Mouse (Mus musculus): Measurements from ENCODE around the gene Kif5a. TPM values are rescaled to one million over a fixed set of nuclear protein-coding genes. Genes with fewer than 3 reads are reported as not detected.
"Not testable (repeated sequence)": the region's sequence is repeated elsewhere in the genome, so short reads cannot be mapped to it uniquely, and the experiment has no call there.

The Kif5a gene
- 0.76 and 1.7 TPM in 2 replicates for polyA plus RNA-seq (2015; fragmentation: Nextera tagmentation; extraction: Ambion mirVana)

DNA sequence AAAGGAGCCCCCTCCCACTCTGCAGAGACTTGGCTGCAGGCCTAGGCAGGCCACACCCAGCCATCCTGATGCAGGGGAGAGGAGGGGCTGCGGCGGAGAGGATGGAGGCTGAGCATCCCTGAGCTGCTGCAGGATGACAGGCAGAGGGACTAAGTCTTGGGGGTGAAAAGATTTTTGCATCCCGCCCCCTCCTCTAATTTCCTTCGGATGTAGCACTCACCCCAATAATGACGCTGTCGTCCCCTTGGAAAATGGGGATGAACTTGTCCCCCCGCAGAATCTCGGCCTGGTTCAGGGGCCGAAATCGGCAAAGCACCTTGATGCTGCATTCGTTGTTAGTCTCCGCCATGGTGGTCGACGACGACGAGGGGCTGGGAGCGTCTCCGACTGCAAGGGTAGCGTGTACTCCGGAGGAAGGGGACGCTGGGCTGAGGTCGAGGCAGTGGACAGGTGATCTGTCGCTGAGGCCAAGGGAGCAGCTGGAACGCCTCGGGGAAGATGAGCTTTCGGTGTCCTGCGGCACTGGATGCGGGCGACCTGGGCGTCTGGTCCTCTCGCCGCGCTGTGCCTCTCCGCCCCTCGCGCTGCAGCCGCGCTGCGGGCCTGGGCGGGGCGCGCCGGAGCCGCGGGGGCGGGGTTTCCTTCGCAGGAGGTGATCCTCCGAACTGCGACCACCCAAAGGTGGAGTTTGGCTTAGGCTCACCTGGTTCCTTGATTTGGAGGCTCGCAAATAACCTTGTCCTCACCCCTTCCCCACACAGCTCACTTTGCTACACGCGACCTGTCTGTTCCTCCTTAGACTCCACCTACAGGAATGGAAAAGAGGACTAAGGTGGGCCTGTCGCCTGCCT is at the start of gene Kif5a:
Kif5a (minus strand) TSS at position 801 of the 851 bp plus-strand sequence.
- Histone ChIP-seq H3K4me1 (ENCODE audit: insufficient read depth, low read length) (peaks cover 7% of the 10 kb centered on the region; the same call in 1 of the 2 replicates), H3K9me3 (ENCODE audit: low read length) (no peaks in the 10 kb centered on the region), H3K9ac (replicated peaks; ENCODE audit: low read length) (peak within 1 kb of the TSS; percentile 38), H3K36me3 (ENCODE audit: insufficient read depth, low read length) (no peaks in the 10 kb centered on the region), H3K4me2 (replicated peaks; ENCODE audit: low read depth, low read length) (peak within 1 kb of the TSS; percentile 60), H3K27ac (ENCODE audit: low read length) (no peak within 1 kb of the TSS), H3K27me3 (ENCODE audit: insufficient read depth, low read length) (peaks cover 34% of the 10 kb centered on the region), H3K4me3 (ENCODE audit: low read length) (peak within 1 kb of the TSS; percentile 46)
- 1% methylated on average over 53 of the region's 53 CpGs for WGBS
- ATAC-seq (ENCODE audit: low FRiP score, low TSS enrichment): no peak

- H3K4me2 ChIP-seq (replicated peaks; ENCODE audit: low read depth, low read length): no peak overlapping the region
- no peak overlapping the region for H3K27ac ChIP-seq (ENCODE audit: low read length)
- peaks cover 15% of the 10 kb centered on the region for H3K36me3 ChIP-seq (ENCODE audit: insufficient read depth, low read length)
- no peaks in the 10 kb centered on the region for H3K9me3 ChIP-seq (ENCODE audit: low read length)
- peaks cover 10% of the 10 kb centered on the region for H3K4me1 ChIP-seq (ENCODE audit: insufficient read depth, low read length)
- WGBS: 75% methylated on average over 4 of the region's 4 CpGs
- no peak overlapping the region for H3K4me3 ChIP-seq (ENCODE audit: low read length)
- ATAC-seq (ENCODE audit: low FRiP score, low TSS enrichment): no peak
- no peak overlapping the region for H3K9ac ChIP-seq (replicated peaks; ENCODE audit: low read length)
- H3K27me3 ChIP-seq (ENCODE audit: insufficient read depth, low read length): no peaks in the 10 kb centered on the region
Observed at GRCm38 (mm10) chr10:127312858-127313257, 49.7 kb upstream of the Kif5a start.

GRCm38 (mm10) chr10:127312356-127312676 is 49.2 kb upstream of the Kif5a start:
- Histone ChIP-seq H3K9ac (replicated peaks; ENCODE audit: low read length) (peak overlapping the region; percentile 87), H3K9me3 (ENCODE audit: low read length) (no peaks in the 10 kb centered on the region), H3K27ac (ENCODE audit: low read length) (peak overlapping the region; percentile 70), H3K4me3 (ENCODE audit: low read length) (peak overlapping the region; percentile 75), H3K4me2 (replicated peaks; ENCODE audit: low read depth, low read length) (peak overlapping the region; percentile 63), H3K36me3 (ENCODE audit: insufficient read depth, low read length) (peaks cover 21% of the 10 kb centered on the region), H3K4me1 (ENCODE audit: insufficient read depth, low read length) (peaks cover 10% of the 10 kb centered on the region), H3K27me3 (ENCODE audit: insufficient read depth, low read length) (no peaks in the 10 kb centered on the region)
- 2% methylated on average over 4 of the region's 4 CpGs for WGBS
- peak; percentile 57 for ATAC-seq (ENCODE audit: low FRiP score, low TSS enrichment)

- H3K4me3 ChIP-seq (ENCODE audit: low read length): peak within 1 kb of the TSS; percentile 75
- peaks cover 26% of the 10 kb centered on the region for H3K36me3 ChIP-seq (ENCODE audit: insufficient read depth, low read length)
- H3K27ac ChIP-seq (ENCODE audit: low read length): peak within 1 kb of the TSS; percentile 70
- H3K9ac ChIP-seq (replicated peaks; ENCODE audit: low read length): peak within 1 kb of the TSS; percentile 87
- H3K4me2 ChIP-seq (replicated peaks; ENCODE audit: low read depth, low read length): peak within 1 kb of the TSS; percentile 70
- H3K9me3 ChIP-seq (ENCODE audit: low read length): no peaks in the 10 kb centered on the region
- WGBS: under 1% methylated on average over 65 of the region's 65 CpGs
- peak; percentile 98 for ATAC-seq (ENCODE audit: low FRiP score, low TSS enrichment)
- peaks cover 10% of the 10 kb centered on the region for H3K4me1 ChIP-seq (ENCODE audit: insufficient read depth, low read length)
- no peaks in the 10 kb centered on the region for H3K27me3 ChIP-seq (ENCODE audit: insufficient read depth, low read length)
Observed at GRCm38 (mm10) chr10:127311476-127312355, 48.6 kb upstream of the Kif5a start, which contains the start of gene Mars. TSS of gene Mars (minus strand) at chr10:127311786.

GRCm38 (mm10) chr10:127310523-127311475 is 47.7 kb upstream of the Kif5a start:
- Histone ChIP-seq H3K36me3 (ENCODE audit: insufficient read depth, low read length) (peaks cover 35% of the 10 kb centered on the region), H3K4me2 (replicated peaks; ENCODE audit: low read depth, low read length) (peak overlapping the region; percentile 70), H3K4me1 (ENCODE audit: insufficient read depth, low read length) (peaks cover 10% of the 10 kb centered on the region), H3K9ac (replicated peaks; ENCODE audit: low read length) (peak overlapping the region; percentile 87), H3K4me3 (ENCODE audit: low read length) (peak overlapping the region; percentile 75), H3K27ac (ENCODE audit: low read length) (peak overlapping the region; percentile 52; the same call in 1 of the 2 replicates), H3K27me3 (ENCODE audit: insufficient read depth, low read length) (no peaks in the 10 kb centered on the region), H3K9me3 (ENCODE audit: low read length) (no peaks in the 10 kb centered on the region)
- 32% methylated on average over 23 of the region's 23 CpGs for WGBS
- ATAC-seq (ENCODE audit: low FRiP score, low TSS enrichment): peak; percentile 37

- peaks cover 51% of the 10 kb centered on the region for H3K36me3 ChIP-seq (ENCODE audit: insufficient read depth, low read length)
- ATAC-seq (ENCODE audit: low FRiP score, low TSS enrichment); H3K4me1 ChIP-seq (ENCODE audit: insufficient read depth, low read length); H3K4me2 ChIP-seq (replicated peaks; ENCODE audit: low read depth, low read length); H3K9ac ChIP-seq (replicated peaks; ENCODE audit: low read length); H3K27ac ChIP-seq (ENCODE audit: low read length); H3K9me3 ChIP-seq (ENCODE audit: low read length); H3K27me3 ChIP-seq (ENCODE audit: insufficient read depth, low read length); H3K4me3 ChIP-seq (ENCODE audit: low read length): not testable (repeated sequence)
- 91% methylated on average over 3 of the region's 3 CpGs for WGBS
Observed at GRCm38 (mm10) chr10:127309167-127309566, 46.0 kb upstream of the Kif5a start.

GRCm38 (mm10) chr10:127303136-127303535 is 40.0 kb upstream of the Kif5a start:
- no peak overlapping the region for H3K4me2 ChIP-seq (replicated peaks; ENCODE audit: low read depth, low read length)
- H3K9ac ChIP-seq (replicated peaks; ENCODE audit: low read length): no peak overlapping the region
- no peaks in the 10 kb centered on the region for H3K4me1 ChIP-seq (ENCODE audit: insufficient read depth, low read length)
- H3K4me3 ChIP-seq (ENCODE audit: low read length): no peak overlapping the region
- peaks cover 88% of the 10 kb centered on the region for H3K36me3 ChIP-seq (ENCODE audit: insufficient read depth, low read length)
- no peaks in the 10 kb centered on the region for H3K9me3 ChIP-seq (ENCODE audit: low read length)
- no peaks in the 10 kb centered on the region for H3K27me3 ChIP-seq (ENCODE audit: insufficient read depth, low read length)
- WGBS: 93% methylated on average over 11 of the region's 11 CpGs
- no peak overlapping the region for H3K27ac ChIP-seq (ENCODE audit: low read length)
- ATAC-seq (ENCODE audit: low FRiP score, low TSS enrichment): no peak

DNA sequence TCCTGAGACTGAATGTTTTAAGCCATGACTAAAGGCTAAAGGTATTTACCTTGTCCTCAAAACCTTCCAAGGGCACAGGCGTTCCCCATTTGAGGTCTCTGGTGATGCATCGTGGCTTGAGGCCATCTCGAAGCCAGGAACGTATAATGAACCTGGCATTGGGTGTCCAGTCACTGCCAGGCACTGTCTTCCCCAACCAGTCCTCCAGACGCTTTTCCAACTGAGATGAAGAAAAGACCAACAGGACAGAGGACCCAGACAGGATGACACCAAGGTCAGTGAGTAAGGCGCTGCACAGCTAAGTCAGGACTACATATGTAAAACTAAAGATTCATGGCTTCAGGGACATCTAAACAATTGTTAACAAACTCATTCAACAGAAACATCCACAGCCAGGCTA is 37.2 kb upstream of the Kif5a start:
- WGBS: 95% methylated on average over 6 of the region's 6 CpGs

More for the DNA sequence above, 37.2 kb upstream of the Kif5a start:
- no peak overlapping the region for H3K4me3 ChIP-seq (ENCODE audit: low read length)
- H3K36me3 ChIP-seq (ENCODE audit: insufficient read depth, low read length): peaks cover 83% of the 10 kb centered on the region
- H3K9me3 ChIP-seq (ENCODE audit: low read length): no peaks in the 10 kb centered on the region
- H3K4me2 ChIP-seq (replicated peaks; ENCODE audit: low read depth, low read length): no peak overlapping the region
- H3K9ac ChIP-seq (replicated peaks; ENCODE audit: low read length): no peak overlapping the region
- no peak for ATAC-seq (ENCODE audit: low FRiP score, low TSS enrichment)
- no peaks in the 10 kb centered on the region for H3K4me1 ChIP-seq (ENCODE audit: insufficient read depth, low read length)
- no peaks in the 10 kb centered on the region for H3K27me3 ChIP-seq (ENCODE audit: insufficient read depth, low read length)
- no peak overlapping the region for H3K27ac ChIP-seq (ENCODE audit: low read length)

Measured in kidney, embryonic 16.5 days (tissue).